Mouse (Mus musculus) adrenal gland, adult 18-20 months (tissue): Measurements from ENCODE around the gene Fam171b. TPM values are rescaled to one million over a fixed set of nuclear protein-coding genes. Genes with fewer than 3 reads are reported as not detected.

Experiments
- DNase-seq, 2 experiments: peaks; one replicate each; pipeline ENCODE4 v3.0.0; 2021 to 2022; ENCODE audit warnings: low spot score in 2 of 2
- total RNA-seq, 2 experiments: library from RNA; stranded (reverse); gene quantifications; 1 replicate in 1 of 2; 2 replicates in 1 of 2; pipeline ENCODE4 v1.2.3; 2021

The Fam171b gene
- total RNA-seq, 2 experiments from 2014 or later = 4.5 to 5.5 TPM

- DNase-seq = no peak
These were observed 71.5 kb downstream of the Fam171b start for GRCm38 (mm10) chr2:83883850-83884420.

- DNase-seq = no peak
These were observed 81.3 kb downstream of the Fam171b start for GRCm38 (mm10) chr2:83893701-83894100.

GRCm38 (mm10) chr2:83901896-83902540 lies 89.6 kb downstream of the Fam171b start:
- DNase-seq = no peak

- DNase-seq = no peak
These were observed 117.1 kb downstream of the Fam171b start for GRCm38 (mm10) chr2:83929478-83930088.

Other genes with a start within 250 kb of the Fam171b start
- 100 to 1,000 TPM in 1 of 2 experiments, 10 to 100 TPM in 1; 88.6 to 117 TPM for gene Zc3h15, start 168.2 kb upstream of the Fam171b start, total RNA-seq
- 100 to 1,000 TPM in 1 of 2 experiments, 10 to 100 TPM in 1; 92.2 to 113 TPM for gene Itgav, start 88.2 kb upstream of the Fam171b start, total RNA-seq
- not detected for gene Zswim2, start 128.6 kb downstream of the Fam171b start, total RNA-seq
- gene Gm13698, start 143.1 kb downstream of the Fam171b start, total RNA-seq = 1 to 10 TPM; 1.3 to 1.4 TPM
- 1 to 10 TPM; 1.3 to 1.4 TPM for gene Gm13693, start 148.9 kb downstream of the Fam171b start, total RNA-seq
- gene Gm13695, start 154.7 kb downstream of the Fam171b start, total RNA-seq = not detected
- gene Gm13696, start 160.5 kb downstream of the Fam171b start, total RNA-seq = 1 to 10 TPM; 1.3 to 1.4 TPM
- 1 to 10 TPM; 1.3 to 1.4 TPM for gene Gm13694, start 166.3 kb downstream of the Fam171b start, total RNA-seq
- 1 to 10 TPM; 1.3 to 1.4 TPM for gene Gm13697, start 172.1 kb downstream of the Fam171b start, total RNA-seq
- gene Gm13691, start 177.9 kb downstream of the Fam171b start, total RNA-seq = 1 to 10 TPM; 1.3 to 1.4 TPM